Mouse (Mus musculus): ENCODE data around the gene Map3k21.

DNA sequence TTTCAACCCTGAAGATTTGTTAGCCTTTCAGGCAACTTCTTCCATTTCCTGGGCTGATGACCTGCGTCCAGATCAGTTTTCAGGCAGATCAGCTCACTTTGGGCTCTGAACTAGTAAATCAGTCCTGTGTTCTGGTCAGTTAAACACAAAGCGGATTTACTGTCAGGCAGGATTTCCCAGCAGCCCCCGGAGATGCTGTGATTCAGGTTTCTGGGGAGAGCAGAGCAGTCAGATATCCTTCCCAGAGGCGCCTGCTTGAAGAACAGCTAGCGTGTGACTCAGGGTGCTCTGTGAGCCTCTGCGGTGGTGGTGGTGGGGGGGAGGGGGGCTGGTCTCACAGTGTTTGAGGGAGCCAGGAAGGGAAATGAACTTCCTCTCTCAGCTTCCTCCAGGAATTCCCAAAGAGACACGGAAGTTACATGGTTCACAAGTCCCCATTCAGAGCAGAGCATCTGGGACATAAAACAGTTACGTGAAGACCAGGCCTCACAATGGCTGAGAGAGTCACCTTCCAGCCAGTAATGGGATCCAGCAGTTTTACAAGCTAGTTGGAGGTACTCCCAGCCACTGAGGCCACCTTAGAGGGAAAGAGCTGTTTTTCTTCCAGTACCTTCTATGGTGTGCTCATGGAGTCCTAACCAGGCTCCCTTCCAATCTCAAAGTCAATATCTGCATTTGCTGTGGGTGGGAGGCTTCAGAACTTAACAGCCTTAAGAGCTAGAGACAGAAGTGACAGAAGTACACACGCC lies 37.6 kb upstream of the Map3k21 start:
- TF ChIP-seq CTCF (conservative IDR thresholded peaks at IDR 0.05; ENCODE audit: insufficient read depth, insufficient read length, low read depth, low read length), result no peak
- no peak for TF ChIP-seq POLR2A (IDR thresholded peaks at IDR 0.05; ENCODE audit: low read depth, low read length)
